Mouse (Mus musculus) liver, embryonic 16.5 days (tissue): ENCODE measurements at regions not wholly inside any gene's neighbourhood (a gene's known extent, or its start where the extent isn't known, plus 50 kb on each side); places are given as distances from the start of the nearest gene placed in this dataset.

ENCODE experiments used
- ATAC-seq: fragments of 200-750 bp; cut with Nextera tagmentation; 2 replicates; pipeline ENCODE4 v1.8.0; 2017; ENCODE audit warnings: low read depth, mild to moderate bottlenecking, moderate number of reproducible peaks, moderate library complexity
- H3K27ac ChIP-seq: fragments of 300-500 bp; sonication (generic); 2 replicates; pipeline ENCODE4 v1.5.1; 2014; ENCODE audit warnings: mild to moderate bottlenecking, low read length
- H3K27me3 ChIP-seq: fragments of 300-500 bp; sonication (generic); 2 replicates; pipeline ENCODE4 v1.6.1; 2014; ENCODE audit warnings: low read depth, low read length, mixed read lengths; ENCODE audit not compliant: control insufficient read depth, insufficient read depth
- H3K36me3 ChIP-seq: fragments of 300-500 bp; sonication (generic); 2 replicates; pipeline ENCODE4 v1.6.1; 2014; ENCODE audit warnings: mild to moderate bottlenecking; ENCODE audit not compliant: control insufficient read depth, insufficient read depth
- H3K4me1 ChIP-seq: fragments of 300-500 bp; sonication (generic); 2 replicates; pipeline ENCODE4 v1.6.1; 2014; ENCODE audit warnings: low read depth, low read length, mixed read lengths; ENCODE audit not compliant: control insufficient read depth
- H3K4me2 ChIP-seq: fragments of 300-500 bp; sonication (generic); 2 replicates; pipeline ENCODE4 v1.6.1; 2014; ENCODE audit warnings: low read depth, low read length, mixed read lengths
- H3K4me3 ChIP-seq: fragments of 300-500 bp; sonication (generic); 2 replicates; pipeline ENCODE4 v1.5.1; 2014; ENCODE audit warnings: low read depth, mild to moderate bottlenecking, low read length
- H3K9ac ChIP-seq: fragments of 300-500 bp; sonication (generic); 2 replicates; pipeline ENCODE4 v1.6.1; 2014; ENCODE audit warnings: low read depth, low read length
- H3K9me3 ChIP-seq: fragments of 300-500 bp; sonication (generic); replicated peaks from 2 replicates; pipeline ENCODE4 v1.6.1; 2016; ENCODE audit warnings: low read length; ENCODE audit not compliant: control insufficient read depth
- WGBS: fragments of 180-500 bp; shearing (Covaris S2); extraction: QIAGEN DNeasy Blood & Tissue Kit; methylation state at CpG from one replicate; pipeline ENCODE4 v1.1.7; 2014; ENCODE audit not compliant: insufficient replicate concordance; 5-methylcytosine and 5-hydroxymethylcytosine counted together

DNA sequence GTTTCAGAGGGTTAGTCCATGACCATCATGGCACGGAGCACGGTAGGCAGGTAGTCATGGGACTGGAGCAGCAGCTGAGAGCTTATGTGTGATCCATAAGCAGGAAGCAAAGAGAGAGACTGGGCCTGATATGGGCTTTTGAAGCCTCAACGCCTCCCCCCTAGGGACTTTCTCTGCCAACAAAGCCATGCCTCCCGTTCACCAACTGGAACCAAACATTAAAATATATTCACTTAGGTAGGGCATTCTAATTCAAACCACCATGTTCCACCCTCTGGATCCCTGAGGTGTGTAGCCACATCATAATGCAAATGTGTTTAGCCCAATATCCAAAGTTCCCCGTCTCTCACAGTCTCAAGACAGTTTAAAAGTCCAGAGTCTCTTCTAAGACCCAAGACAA is 85.3 kb upstream of the Ltbp1 start:
- ATAC-seq: no peak
- Histone ChIP-seq H3K27ac (no peak overlapping the region), H3K9ac (no peak overlapping the region), H3K27me3 (no peaks in the 10 kb centered on the region), H3K36me3 (no peaks in the 10 kb centered on the region), H3K9me3 (no peaks in the 10 kb centered on the region), H3K4me1 (no peaks in the 10 kb centered on the region), H3K4me2 (no peak overlapping the region), H3K4me3 (no peak overlapping the region)
- 67% methylated on average over 5 of the region's 5 CpGs for WGBS

DNA sequence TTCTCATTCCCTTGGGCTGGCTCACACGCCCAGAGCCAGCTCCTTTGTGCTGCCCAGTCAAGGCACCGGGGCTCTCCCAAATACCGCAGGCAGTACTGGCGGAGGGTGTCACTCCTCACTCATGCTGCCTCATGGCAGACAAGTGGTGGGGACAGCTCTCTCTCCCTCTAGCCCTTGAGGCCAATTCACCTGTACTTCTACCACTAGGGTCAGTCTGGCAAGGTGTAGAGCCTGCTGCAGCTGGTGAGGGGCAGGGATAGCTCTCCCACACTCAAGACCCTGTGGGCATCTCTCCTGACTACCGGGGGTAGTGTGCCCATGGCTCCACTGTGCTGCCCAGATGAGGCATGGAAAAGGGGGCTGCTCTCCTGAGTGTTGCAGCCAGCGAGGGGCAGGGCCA is 84.0 kb upstream of the Ltbp1 start:
- H3K27me3 ChIP-seq: no peaks in the 10 kb centered on the region
- no peaks in the 10 kb centered on the region for H3K9me3 ChIP-seq
- H3K4me1 ChIP-seq: no peaks in the 10 kb centered on the region
- H3K4me3 ChIP-seq: no peak overlapping the region
- no peak overlapping the region for H3K9ac ChIP-seq
- 69% methylated on average over 6 of the region's 6 CpGs for WGBS
- no peaks in the 10 kb centered on the region for H3K36me3 ChIP-seq
- no peak overlapping the region for H3K4me2 ChIP-seq
- H3K27ac ChIP-seq: no peak overlapping the region
- no peak for ATAC-seq

DNA sequence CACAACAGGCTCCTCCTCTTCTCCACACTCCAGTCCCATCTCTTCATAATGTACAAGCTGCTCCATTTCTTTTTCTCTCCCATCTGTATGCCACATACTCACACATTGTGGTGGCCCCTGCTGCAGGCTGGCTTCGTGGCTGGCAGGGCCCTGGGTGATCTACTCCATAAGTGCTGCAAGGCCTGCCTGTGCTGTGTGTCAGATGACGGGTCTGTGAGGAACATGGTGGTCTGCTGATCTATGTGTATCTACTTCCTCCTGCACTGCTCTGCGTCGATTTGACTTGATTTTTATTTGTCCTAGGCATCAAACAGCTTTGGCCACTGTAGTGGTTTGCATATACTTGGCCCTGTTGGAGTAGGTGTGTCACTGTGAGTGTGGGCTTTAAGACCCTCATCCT is 83.4 kb upstream of the Ltbp1 start:
- no peaks in the 10 kb centered on the region for H3K36me3 ChIP-seq
- no peak overlapping the region for H3K4me2 ChIP-seq
- no peaks in the 10 kb centered on the region for H3K4me1 ChIP-seq
- H3K27me3 ChIP-seq: no peaks in the 10 kb centered on the region
- no peaks in the 10 kb centered on the region for H3K9me3 ChIP-seq
- ATAC-seq: no peak
- WGBS: 39% methylated on average over 4 of the region's 4 CpGs
- H3K27ac ChIP-seq: no peak overlapping the region
- no peak overlapping the region for H3K9ac ChIP-seq
- H3K4me3 ChIP-seq: no peak overlapping the region

DNA sequence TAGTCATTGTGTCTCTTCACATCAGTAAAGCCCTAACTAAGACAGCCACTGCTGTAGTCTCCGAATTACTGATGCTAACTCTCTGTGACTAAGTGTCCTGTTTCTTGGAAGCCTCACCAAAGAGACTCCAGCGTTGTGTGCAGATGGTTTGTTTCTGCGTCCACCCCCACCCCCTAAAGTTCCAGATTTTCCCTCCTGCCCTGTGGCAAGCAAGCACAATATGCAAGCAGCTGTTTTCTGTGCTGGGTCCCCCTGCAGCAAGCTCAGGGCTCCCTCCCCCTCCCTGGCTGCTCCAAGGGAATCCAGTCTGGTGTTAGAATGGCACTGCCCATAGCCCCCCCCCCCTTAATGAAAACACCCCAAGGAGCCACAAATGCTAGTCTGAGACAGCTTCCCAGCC is 82.8 kb upstream of the Ltbp1 start:
- 54% methylated on average over 3 of the region's 3 CpGs for WGBS
- Histone ChIP-seq H3K4me2 (no peak overlapping the region), H3K27ac (no peak overlapping the region), H3K4me1 (no peaks in the 10 kb centered on the region), H3K4me3 (no peak overlapping the region), H3K36me3 (no peaks in the 10 kb centered on the region), H3K9ac (no peak overlapping the region), H3K9me3 (no peaks in the 10 kb centered on the region), H3K27me3 (no peaks in the 10 kb centered on the region)
- ATAC-seq: no peak

DNA sequence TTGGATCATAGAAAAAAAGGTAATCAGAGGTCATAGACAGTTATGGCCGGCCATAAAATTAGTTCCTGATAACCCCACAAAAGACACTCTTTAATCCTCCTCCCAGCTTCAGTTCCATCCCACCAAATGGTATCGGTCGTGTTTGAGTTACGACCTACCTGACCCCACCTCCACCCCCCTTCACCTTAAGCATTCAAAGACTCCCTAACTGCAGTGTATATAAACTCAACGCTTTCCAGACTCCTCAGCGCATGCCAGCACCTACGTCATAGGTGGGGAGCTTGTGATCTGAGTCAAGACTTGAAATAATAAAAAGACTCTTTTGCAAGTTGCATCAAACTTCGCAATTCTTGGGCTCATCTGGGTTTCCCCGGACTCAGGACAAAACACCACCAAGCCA is 82.3 kb upstream of the Ltbp1 start:
- Histone ChIP-seq H3K27ac (no peak overlapping the region), H3K9ac (no peak overlapping the region), H3K36me3 (no peaks in the 10 kb centered on the region), H3K27me3 (no peaks in the 10 kb centered on the region), H3K4me1 (no peaks in the 10 kb centered on the region), H3K4me2 (no peak overlapping the region), H3K9me3 (no peaks in the 10 kb centered on the region), H3K4me3 (no peak overlapping the region)
- ATAC-seq: no peak
- WGBS: 55% methylated on average over 9 of the region's 9 CpGs

DNA sequence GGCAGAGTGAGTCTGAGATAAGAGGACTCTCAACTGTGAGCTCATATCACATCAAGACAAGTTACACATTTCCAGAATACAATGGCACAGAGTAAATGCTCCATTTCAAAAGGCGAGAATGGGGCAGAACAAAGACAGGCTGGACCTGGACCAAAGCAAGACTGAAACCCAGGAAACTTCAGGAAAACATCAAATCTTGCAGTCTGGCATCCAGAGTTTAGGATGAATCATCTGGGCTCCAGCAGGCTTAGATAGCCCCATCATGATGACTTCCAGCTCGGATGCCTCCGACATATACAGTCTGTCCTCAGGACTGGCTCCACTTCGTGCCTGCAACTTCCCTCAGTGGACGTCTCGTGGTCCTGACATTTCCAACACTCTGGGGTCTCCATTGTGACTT is 80.2 kb upstream of the Ltbp1 start:
- no peak for ATAC-seq
- Histone ChIP-seq H3K4me3 (no peak overlapping the region), H3K9ac (no peak overlapping the region), H3K4me2 (no peak overlapping the region), H3K4me1 (no peaks in the 10 kb centered on the region), H3K27ac (no peak overlapping the region), H3K36me3 (no peaks in the 10 kb centered on the region), H3K9me3 (no peaks in the 10 kb centered on the region), H3K27me3 (no peaks in the 10 kb centered on the region)
- 66% methylated on average over 6 of the region's 6 CpGs for WGBS

DNA sequence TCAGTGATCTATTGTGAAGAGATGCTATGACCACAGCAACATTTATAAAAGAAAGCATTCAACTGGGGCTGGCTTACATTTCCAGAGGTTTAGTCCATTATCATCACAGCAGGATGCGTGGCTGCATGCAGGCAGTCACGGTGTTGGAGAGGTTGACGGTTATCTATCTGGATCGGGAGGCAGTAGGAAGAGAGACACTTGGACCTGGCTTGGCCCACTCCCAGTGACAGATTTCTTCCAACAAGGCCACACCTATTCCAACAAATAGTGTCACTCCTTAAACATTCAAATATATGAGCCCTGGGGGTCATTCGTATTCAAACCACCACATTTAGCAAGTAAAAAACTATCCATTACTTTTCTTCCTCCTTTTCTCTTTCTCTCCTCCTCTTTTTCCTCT is 77.4 kb upstream of the Ltbp1 start:
- no peak overlapping the region for H3K4me2 ChIP-seq
- H3K27ac ChIP-seq: no peak overlapping the region
- 47% methylated on average over 5 of the region's 5 CpGs for WGBS
- no peaks in the 10 kb centered on the region for H3K36me3 ChIP-seq
- no peak for ATAC-seq
- no peaks in the 10 kb centered on the region for H3K9me3 ChIP-seq
- no peaks in the 10 kb centered on the region for H3K4me1 ChIP-seq
- no peak overlapping the region for H3K9ac ChIP-seq
- H3K27me3 ChIP-seq: no peaks in the 10 kb centered on the region
- no peak overlapping the region for H3K4me3 ChIP-seq

DNA sequence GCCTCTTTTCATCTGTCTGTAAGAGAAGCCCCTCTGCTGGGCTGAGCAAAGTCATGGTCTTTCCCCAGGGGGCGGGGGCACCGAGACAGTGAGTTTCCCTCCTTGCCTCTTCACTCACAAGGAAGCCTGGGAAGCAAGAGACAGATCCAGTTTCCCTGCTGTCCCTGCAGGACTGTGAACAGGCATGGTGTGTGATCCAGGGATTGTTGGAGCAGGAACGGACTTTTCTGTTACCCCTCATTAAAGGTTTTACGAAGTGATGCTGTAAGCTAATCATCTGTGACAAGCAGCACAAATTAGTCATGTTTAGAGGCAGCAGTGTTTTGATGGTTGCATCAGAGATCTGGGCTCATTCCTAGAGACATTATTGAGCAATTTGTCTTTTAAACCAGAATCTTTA is 73.8 kb upstream of the Ltbp1 start:
- no peak overlapping the region for H3K4me3 ChIP-seq
- no peaks in the 10 kb centered on the region for H3K9me3 ChIP-seq
- H3K9ac ChIP-seq: no peak overlapping the region
- ATAC-seq: no peak
- no peaks in the 10 kb centered on the region for H3K27me3 ChIP-seq
- no peaks in the 10 kb centered on the region for H3K4me1 ChIP-seq
- H3K27ac ChIP-seq: no peak overlapping the region
- no peak overlapping the region for H3K4me2 ChIP-seq
- WGBS: 62% methylated on average over 4 of the region's 4 CpGs
- H3K36me3 ChIP-seq: no peaks in the 10 kb centered on the region

DNA sequence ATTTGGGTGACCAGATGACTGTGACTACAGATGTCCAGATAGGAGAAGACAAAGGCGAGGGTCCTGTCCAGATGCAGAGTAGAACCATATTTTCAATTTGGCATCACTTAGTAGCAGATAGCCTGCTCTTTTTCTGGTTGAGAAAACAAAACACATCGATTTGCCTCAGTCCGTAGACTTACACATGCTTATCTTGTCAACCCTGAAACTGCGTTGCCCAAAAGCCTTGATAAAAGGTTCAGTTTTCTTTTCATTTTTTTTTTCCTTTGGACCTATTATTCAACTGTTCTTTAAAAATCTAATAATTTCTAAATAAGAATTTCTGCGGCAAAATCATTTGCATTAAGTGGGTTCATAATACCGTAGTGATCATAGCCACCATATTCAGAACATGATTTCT is 64.0 kb upstream of the Ltbp1 start:
- Histone ChIP-seq H3K9me3 (no peaks in the 10 kb centered on the region), H3K4me3 (no peak overlapping the region), H3K4me2 (no peak overlapping the region), H3K27ac (no peak overlapping the region), H3K27me3 (no peaks in the 10 kb centered on the region), H3K9ac (no peak overlapping the region), H3K4me1 (no peaks in the 10 kb centered on the region), H3K36me3 (no peaks in the 10 kb centered on the region)
- 51% methylated on average over 6 of the region's 6 CpGs for WGBS
- ATAC-seq: no peak
